Mouse (Mus musculus): ENCODE data around the gene Anapc2.
"Not testable (repeated sequence)": the region's sequence is repeated elsewhere in the genome, so short reads cannot be mapped to it uniquely, and the experiment has no call there.

Gene Anapc2

GRCm38 (mm10) chr2:25240723-25241437 is 31.4 kb upstream of the Anapc2 start:
- peak; percentile 98 for DNase-seq (ENCODE audit: low read depth, low spot score)

- peak; percentile 40 for DNase-seq (ENCODE audit: low read depth, low spot score)
Measured at GRCm38 (mm10) chr2:25241438-25241775, 30.9 kb upstream of the Anapc2 start.

GRCm38 (mm10) chr2:25242101-25242506 is 30.2 kb upstream of the Anapc2 start, which contains the start of the genes Rnf208 and Cysrt1:
TSS of gene Rnf208 (plus strand) at chr2:25242255.
TSS of gene Cysrt1 (minus strand) at chr2:25242452.
- DNase-seq (ENCODE audit: low read depth, low spot score): peak; percentile 53

GRCm38 (mm10) chr2:25243342-25243741 is 28.9 kb upstream of the Anapc2 start:
- DNase-seq (ENCODE audit: low read depth, low spot score): no peak

GRCm38 (mm10) chr2:25244144-25244543 is 28.1 kb upstream of the Anapc2 start:
- DNase-seq (ENCODE audit: low read depth, low spot score): no peak

GRCm38 (mm10) chr2:25246183-25247072 is 25.9 kb upstream of the Anapc2 start, which contains the start of gene AL732309.1:
TSS of gene AL732309.1 (minus strand) at chr2:25246863.
- peak; percentile 43 for DNase-seq (ENCODE audit: low read depth, low spot score)

- DNase-seq (ENCODE audit: low read depth, low spot score): no peak
Measured at GRCm38 (mm10) chr2:25252331-25252730, 19.9 kb upstream of the Anapc2 start.

GRCm38 (mm10) chr2:25255284-25255779 is 16.9 kb upstream of the Anapc2 start, which contains the start of gene Tmem203:
TSS of gene Tmem203 (plus strand) at chr2:25255439.
- peak; percentile 96 for DNase-seq (ENCODE audit: low read depth, low spot score)

GRCm38 (mm10) chr2:25256443-25257109 is 15.7 kb upstream of the Anapc2 start:
- peak; percentile 89 for DNase-seq (ENCODE audit: low read depth, low spot score)

GRCm38 (mm10) chr2:25257250-25257649 is 15.0 kb upstream of the Anapc2 start:
- not testable (repeated sequence) for DNase-seq (ENCODE audit: low read depth, low spot score)

- peak; percentile 77 for DNase-seq (ENCODE audit: low read depth, low spot score)
Measured at GRCm38 (mm10) chr2:25258887-25259286, 13.4 kb upstream of the Anapc2 start.

GRCm38 (mm10) chr2:25261870-25262269 is 10.4 kb upstream of the Anapc2 start:
- DNase-seq (ENCODE audit: low read depth, low spot score): no peak

- DNase-seq (ENCODE audit: low read depth, low spot score): peak; percentile 100
Measured at GRCm38 (mm10) chr2:25262291-25262767, 9.9 kb upstream of the Anapc2 start, which contains the start of gene Tprn. TSS of gene Tprn (plus strand) at chr2:25262618.

- DNase-seq (ENCODE audit: low read depth, low spot score): no peak
Measured at GRCm38 (mm10) chr2:25262795-25263622, 9.3 kb upstream of the Anapc2 start.

- DNase-seq (ENCODE audit: low read depth, low spot score): no peak
Measured at GRCm38 (mm10) chr2:25263623-25264285, 8.5 kb upstream of the Anapc2 start.

GRCm38 (mm10) chr2:25264286-25264660 is 8.0 kb upstream of the Anapc2 start:
- DNase-seq (ENCODE audit: low read depth, low spot score): no peak

- DNase-seq (ENCODE audit: low read depth, low spot score): no peak
Measured at GRCm38 (mm10) chr2:25264851-25265250, 7.4 kb upstream of the Anapc2 start.

- no peak for DNase-seq (ENCODE audit: low read depth, low spot score)
Measured at GRCm38 (mm10) chr2:25265897-25266656, 6.2 kb upstream of the Anapc2 start.

GRCm38 (mm10) chr2:25266720-25267119 is 5.6 kb upstream of the Anapc2 start:
- no peak for DNase-seq (ENCODE audit: low read depth, low spot score)
